Mouse (Mus musculus) lung, postnatal 10 days (tissue): ENCODE measurements around the gene Arpp19.
A peak's percentile ranks its signal among the peaks of the same experiment; 100 is the strongest.

ENCODE experiments used
- DNase-seq: peaks from one replicate; pipeline ENCODE4 v3.0.0; 2021

Arpp19 gene

GRCm38 (mm10) chr9:75037451-75038356 lies at the start of gene Arpp19:
TSS of gene Arpp19 (plus strand) at chr9:75037614.
- DNase-seq: peak; percentile 88

DNA sequence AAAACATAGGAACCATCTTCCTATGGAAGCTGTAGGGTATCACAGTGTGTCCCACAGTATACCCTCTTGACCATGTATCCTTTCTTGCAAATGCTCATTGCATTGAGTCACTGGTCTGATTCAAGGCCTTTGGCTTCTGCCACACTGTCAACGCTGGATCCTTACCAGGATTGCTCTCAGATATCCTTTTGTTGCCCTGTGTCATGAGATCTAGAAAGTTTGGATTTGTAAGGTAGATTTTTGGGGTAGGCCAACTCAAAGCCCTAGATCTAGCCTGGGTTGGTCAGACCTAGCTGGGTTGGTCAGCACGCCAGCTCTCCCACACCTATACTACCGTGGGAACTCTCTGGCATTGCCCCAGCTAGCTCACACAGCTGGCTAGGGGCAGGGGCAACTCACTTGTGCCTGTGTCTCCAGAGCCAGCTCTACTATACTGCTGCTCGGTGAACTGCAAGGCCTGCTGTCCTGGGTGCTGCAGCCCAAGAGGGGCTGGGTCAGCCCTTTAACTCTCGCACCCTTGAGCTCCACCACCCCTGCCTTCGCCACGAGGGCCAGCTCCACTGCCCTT lies 48.4 kb upstream of the Arpp19 start:
- no peak for DNase-seq

DNA sequence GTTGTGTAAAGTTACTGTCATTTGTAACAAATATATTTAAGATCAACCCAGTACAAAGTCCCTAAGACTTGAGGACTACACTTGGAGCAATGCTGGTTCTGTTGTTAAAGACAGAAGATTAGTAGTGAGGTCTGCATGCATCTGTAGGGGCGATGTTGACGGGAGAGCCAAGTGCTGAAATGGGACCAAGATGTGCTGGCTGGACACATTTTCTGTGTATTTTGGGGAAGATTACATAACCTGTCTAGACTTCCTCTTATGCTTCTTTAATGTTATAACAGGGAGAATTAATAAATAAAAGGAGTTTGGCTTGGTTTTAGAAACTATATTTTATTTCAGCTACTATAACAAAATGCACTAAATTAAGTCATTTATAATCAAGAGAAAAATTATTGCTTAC lies 47.4 kb upstream of the Arpp19 start:
- DNase-seq: no peak

DNA sequence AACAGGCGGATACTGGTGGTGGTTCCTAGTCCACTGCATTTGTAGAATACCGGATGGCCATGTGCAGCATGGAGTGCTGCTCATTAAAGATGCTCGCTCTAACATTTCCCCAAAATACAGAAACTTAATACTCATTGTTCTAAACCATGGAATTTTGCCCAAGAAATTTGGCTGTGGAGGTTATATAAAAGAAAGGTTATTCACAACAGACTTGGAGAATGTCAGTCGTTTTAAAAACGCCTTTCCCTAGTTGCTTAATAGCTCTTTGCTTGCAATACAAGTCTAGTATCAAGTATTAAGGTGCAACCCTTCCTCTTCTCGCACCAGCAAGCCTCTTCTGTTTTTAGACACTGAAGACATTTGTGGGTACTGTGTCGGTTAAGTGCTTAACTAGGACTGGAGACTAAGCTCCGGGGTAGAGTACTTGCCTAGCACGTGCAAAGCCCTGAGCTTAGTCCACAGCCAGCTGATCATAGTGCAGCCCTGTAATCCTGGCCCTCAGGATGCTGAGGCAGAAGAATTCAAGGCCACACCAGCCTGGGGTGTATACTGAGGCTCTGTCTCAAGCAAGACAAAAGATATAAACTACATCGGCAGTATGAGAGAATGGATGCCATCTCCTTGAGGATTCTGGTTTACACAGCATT lies 42.7 kb upstream of the Arpp19 start:
- DNase-seq: no peak

DNA sequence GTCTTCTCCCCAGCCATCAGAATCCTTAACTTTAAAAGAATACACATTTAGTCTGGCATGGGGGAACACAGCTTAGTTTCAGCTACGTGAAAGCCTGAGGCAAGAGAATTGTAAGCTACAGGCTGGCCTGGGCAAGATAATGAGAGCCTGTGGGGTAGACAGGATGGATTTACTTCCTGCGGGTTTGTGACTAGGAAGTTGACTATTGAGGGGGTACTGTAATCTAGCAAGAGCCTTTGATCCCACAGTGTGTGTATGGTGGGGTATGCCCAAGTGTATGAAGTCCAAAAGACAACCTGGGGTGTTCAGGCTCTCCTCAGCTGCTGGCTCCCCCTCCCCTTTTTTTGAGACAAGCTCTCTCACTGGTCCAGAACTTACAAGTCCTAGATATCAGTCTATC lies 41.1 kb upstream of the Arpp19 start:
- no peak for DNase-seq

DNA sequence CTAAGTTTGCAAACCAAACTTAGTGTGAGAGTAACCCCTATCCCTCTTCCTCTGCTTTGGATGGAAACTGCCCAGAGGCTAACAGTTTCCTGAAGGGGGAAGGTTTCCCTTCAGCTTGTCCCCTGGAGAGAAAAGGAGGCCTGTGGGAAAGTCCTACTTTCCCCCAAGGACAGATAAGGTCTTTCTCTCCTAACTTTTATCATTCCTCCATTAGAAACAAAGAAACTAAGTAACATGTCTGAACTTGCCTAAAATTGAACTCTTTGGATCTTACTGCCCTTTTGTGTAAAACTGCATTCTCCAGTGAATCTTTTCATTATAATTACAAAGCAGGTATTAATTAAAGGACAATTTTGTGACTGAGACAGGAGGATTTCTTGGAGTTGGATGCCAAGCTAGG lies 39.4 kb upstream of the Arpp19 start:
- no peak for DNase-seq

DNA sequence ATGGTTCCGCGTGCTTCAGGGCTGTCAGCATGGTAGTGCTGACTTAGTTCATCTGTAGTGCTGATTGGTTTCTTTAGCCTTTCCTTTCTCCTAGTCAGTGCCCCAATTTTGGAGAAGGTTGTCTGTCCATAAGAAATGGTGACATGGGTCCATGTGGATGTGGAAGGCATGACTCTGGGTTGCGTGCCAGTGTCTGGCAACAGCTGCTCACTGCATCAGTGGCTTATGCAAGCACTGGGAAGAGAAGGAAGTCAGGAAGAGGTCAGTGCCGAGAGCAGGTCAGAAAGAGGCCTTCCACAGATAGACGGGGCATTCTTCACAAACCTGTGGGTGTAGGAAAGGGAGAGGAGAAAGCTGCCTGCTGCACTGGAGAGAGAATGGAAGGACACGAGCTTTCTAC lies 36.4 kb upstream of the Arpp19 start:
- DNase-seq: peak; percentile 9

DNA sequence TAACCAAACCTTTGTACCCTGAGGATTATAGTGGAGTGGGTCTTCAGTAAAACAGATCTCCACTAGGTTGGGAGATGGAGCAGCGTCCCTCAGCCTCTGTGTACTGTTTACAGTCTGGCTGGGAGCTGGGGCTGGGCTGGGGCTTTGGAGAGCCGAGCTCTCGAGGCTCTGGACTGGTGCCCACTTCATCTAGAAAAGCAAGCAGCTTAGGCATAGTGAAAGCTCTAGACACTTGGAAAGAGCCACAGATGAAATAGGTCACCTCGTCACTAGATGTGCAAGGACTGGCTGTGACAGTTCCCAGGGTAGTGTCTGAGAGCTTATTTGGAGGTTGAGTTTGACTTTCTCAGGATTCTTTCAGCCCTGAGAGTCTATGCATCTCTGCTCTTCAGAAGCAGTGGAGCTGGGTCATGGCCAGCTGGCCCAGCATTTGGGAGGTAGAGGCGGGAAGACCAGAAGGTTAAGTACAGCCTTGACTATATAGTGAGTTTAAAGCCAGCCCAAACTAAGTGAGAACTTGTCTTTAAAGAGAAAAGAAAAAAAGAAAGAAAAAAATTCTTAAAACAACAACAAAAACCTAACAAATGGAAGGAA lies 35.7 kb upstream of the Arpp19 start:
- DNase-seq: peak; percentile 84

- no peak for DNase-seq
Measured at GRCm38 (mm10) chr9:75002262-75002661, 35.2 kb upstream of the Arpp19 start.

DNA sequence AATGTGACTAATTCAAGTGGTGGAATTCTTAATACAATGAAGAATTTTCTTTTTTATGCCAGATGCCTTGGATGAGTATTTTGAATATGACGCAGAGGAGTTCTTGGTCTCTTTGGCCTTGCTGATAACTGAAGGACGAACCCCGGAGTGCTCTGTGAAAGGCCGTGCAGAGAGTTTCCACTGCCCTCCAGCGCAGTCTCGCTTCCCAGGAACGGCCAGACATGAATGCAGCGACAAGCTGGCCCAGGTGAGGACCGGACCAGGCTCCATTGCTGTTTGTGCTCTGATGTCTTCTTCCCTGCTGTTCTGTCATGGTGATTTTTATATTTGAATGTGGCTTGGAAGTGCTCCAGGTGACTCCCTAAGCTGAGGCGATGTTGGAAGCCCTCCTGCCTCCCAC lies 33.2 kb upstream of the Arpp19 start:
- DNase-seq: no peak

- no peak for DNase-seq
Measured at GRCm38 (mm10) chr9:75016591-75016990, 20.8 kb upstream of the Arpp19 start.

DNA sequence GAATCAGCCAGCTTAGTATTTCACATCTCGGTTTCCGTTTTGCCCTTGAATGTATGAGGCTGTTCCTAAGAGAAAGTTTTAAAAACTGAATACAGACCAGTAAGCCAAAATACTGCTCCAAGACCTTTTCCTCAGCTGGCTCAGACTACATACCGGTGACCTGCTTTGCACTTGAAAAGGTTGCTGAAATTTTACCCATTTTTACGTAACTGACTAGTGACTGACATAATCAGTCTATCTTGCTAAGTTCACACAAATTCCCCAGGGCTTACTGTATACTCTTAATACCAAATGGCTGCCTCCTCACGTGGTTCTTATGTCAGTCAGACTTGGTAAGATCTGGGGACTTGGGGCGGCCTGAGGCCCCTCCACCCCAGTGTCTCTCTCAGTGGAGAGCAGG lies 18.2 kb upstream of the Arpp19 start:
- DNase-seq: no peak

DNA sequence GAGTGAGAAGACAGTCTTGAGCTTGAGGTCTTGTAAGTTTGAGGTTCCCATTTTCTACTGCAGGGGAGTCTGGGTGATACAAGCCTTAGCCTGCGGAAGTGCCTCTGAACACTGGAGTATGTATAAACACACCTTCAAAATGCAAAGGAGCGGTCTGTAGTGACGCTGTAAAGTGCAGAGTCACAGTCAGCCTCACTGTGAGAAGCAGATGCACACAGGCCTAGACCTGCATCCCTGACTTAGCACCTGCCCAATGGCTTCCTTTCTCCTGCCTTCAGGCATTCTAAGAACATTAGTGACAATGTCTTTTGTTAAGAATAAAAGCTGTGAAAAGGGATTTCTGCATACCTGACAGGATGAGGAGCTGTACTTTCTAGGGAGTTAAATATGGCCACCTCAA lies 17.8 kb upstream of the Arpp19 start:
- no peak for DNase-seq

DNA sequence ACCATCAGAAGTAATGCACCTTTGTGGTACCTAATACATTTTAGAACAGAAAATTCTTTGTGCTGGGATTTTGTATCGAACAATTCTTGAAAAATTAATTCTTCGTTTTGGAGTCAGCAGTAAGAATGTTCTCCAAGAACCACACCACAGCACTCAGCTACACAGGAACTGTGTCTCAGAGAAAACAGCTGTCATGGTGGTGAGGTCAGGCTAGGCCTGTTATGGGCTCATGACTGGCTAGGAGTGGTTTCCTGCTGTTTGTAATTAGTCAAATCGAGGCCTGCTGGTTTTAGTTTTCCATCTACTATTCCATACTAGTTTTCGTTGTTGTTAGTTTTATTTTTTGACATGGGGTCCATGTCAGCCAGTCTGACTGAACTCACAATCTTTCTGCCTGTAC lies 16.9 kb upstream of the Arpp19 start:
- no peak for DNase-seq

- DNase-seq: no peak
Measured at GRCm38 (mm10) chr9:75022546-75022945, 14.9 kb upstream of the Arpp19 start.

GRCm38 (mm10) chr9:75023150-75023894 lies 14.1 kb upstream of the Arpp19 start:
- no peak for DNase-seq

DNA sequence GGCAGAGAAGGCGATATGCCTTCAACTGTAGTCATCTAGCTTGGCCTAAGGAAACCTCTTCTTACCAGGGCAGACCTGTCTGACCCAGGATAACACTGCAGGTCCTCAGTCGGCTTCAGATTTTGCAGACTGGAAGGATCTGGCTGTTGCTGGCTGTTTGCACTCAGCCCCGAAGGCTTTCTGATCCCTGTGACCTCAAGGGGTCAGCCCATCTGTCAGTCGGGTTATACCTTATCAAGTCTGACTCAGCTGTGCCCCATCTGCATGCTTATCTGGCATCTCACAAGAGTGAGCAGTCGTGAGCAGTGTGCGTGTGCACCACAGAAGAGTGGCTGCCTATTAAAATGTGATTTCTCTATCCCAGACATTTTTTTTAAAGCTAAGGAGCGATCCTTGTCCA lies 13.3 kb upstream of the Arpp19 start:
- no peak for DNase-seq

- no peak for DNase-seq
Measured at GRCm38 (mm10) chr9:75025689-75026088, 11.7 kb upstream of the Arpp19 start.

GRCm38 (mm10) chr9:75032408-75032807 lies 5.0 kb upstream of the Arpp19 start:
- no peak for DNase-seq

- DNase-seq: no peak
Measured at GRCm38 (mm10) chr9:75033141-75033540, 4.3 kb upstream of the Arpp19 start.

DNA sequence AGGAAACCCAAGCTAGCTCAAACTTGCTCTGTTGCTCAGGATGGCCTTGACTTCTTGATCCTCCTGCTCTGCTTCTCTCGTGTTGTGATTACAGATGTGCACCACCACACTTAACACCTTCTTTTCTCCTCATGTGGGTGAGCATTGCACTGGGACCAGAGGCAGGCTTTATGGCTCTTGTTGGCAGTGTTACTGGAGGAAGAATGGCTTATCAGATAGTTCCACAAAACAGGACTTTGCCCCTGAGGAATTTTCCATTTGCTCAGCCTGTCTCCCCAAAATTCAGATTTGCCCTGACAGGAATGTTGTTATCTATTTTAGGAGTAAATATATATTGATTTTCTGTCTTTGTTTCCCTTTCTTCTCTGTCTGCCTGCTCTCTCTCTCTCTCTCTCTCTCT lies 2.7 kb upstream of the Arpp19 start:
- DNase-seq: no peak

- DNase-seq: no peak
Measured at GRCm38 (mm10) chr9:75035944-75036343, 1.5 kb upstream of the Arpp19 start.

GRCm38 (mm10) chr9:75038357-75038688 lies 909 bp downstream of the Arpp19 start:
- DNase-seq: no peak
